Mouse (Mus musculus) monocyte, adult 5-6 weeks (primary cell): ENCODE measurements around the gene Dmkn. TPM values are rescaled to one million over a fixed set of nuclear protein-coding genes. Genes with fewer than 3 reads are reported as not detected.
"Not testable (repeated sequence)": the region's sequence is repeated elsewhere in the genome, so short reads cannot be mapped to it uniquely, and the experiment has no call there.

Experiments used
- ATAC-seq: fragments of 153-309, 156-312 bp; replicated peaks from 2 replicates; pipeline ENCODE4 v1.8.0; 2017; ENCODE audit warnings: mild to moderate bottlenecking; ENCODE audit not compliant: low TSS enrichment, insufficient number of reproducible peaks, severe bottlenecking, poor library complexity, low FRiP score
- total RNA-seq: library from RNA; stranded (forward); fragments of 200-1000, 200-491, 200-594 nt; gene quantifications from 3 replicates; pipeline ENCODE4 v1.2.3, GENCODE M21; 2017

Dmkn gene
- total RNA-seq, 1 experiment from 2014 or later, result not detected

- no peak for ATAC-seq
These were observed 40.6 kb downstream of the Dmkn start for GRCm38 (mm10) chr7:30804026-30804715.

GRCm38 (mm10) chr7:30805924-30806323, 42.4 kb downstream of the Dmkn start:
- ATAC-seq, result peak; percentile 83

GRCm38 (mm10) chr7:30810319-30810718, 46.8 kb downstream of the Dmkn start:
- no peak for ATAC-seq

GRCm38 (mm10) chr7:30811757-30812290, 48.3 kb downstream of the Dmkn start:
- ATAC-seq, result peak; percentile 40

- ATAC-seq, result peak; percentile 45
These were observed 48.8 kb downstream of the Dmkn start for GRCm38 (mm10) chr7:30812291-30812807.

- no peak for ATAC-seq
These were observed 56.6 kb downstream of the Dmkn start for GRCm38 (mm10) chr7:30820131-30820530.

GRCm38 (mm10) chr7:30820854-30821445, 57.4 kb downstream of the Dmkn start:
- no peak for ATAC-seq

- ATAC-seq, result no peak
These were observed 58.0 kb downstream of the Dmkn start for GRCm38 (mm10) chr7:30821532-30821931.

GRCm38 (mm10) chr7:30823675-30824074, 60.1 kb downstream of the Dmkn start, which contains the start of gene Ffar2:
Gene Ffar2 (minus strand): TSS chr7:30823775.
- no peak for ATAC-seq

GRCm38 (mm10) chr7:30824306-30824705, 60.8 kb downstream of the Dmkn start:
- no peak for ATAC-seq

- no peak for ATAC-seq
These were observed 63.1 kb downstream of the Dmkn start for GRCm38 (mm10) chr7:30826660-30827059.

GRCm38 (mm10) chr7:30828871-30829270, 65.3 kb downstream of the Dmkn start:
- not testable (repeated sequence) for ATAC-seq

- no peak for ATAC-seq
These were observed 65.9 kb downstream of the Dmkn start for GRCm38 (mm10) chr7:30829428-30829827.

Other genes with a start within 250 kb of the Dmkn start
- 0.97 to 1.5 TPM in 2 of 3 replicates, not detected in the other for gene Arhgap33, start 228.7 kb upstream of the Dmkn start, total RNA-seq
- gene Hspb6, start 211.6 kb upstream of the Dmkn start, total RNA-seq, result 0.19 to 2.7 TPM (median 1.5 TPM) in 3 replicates
- 1.7 to 4.3 TPM (median 3.3 TPM) in 3 replicates for gene Proser3, start 211.5 kb upstream of the Dmkn start, total RNA-seq
- gene Lin37, start 203.9 kb upstream of the Dmkn start, total RNA-seq, result 8.1 to 26.1 TPM (median 10.0 TPM) in 3 replicates
- 66.7 to 101 TPM (median 99.2 TPM) in 3 replicates for gene U2af1l4, start 200.5 kb upstream of the Dmkn start, total RNA-seq
- 3.5 to 14.5 TPM (median 11.1 TPM) in 3 replicates for gene Gm49396, start 200.4 kb upstream of the Dmkn start, total RNA-seq
- gene Psenen, start 200.1 kb upstream of the Dmkn start, total RNA-seq, result 76.7 to 145 TPM (median 135 TPM) in 3 replicates
- gene Igflr1, start 198.3 kb upstream of the Dmkn start, total RNA-seq, result 0.43 TPM in 1 of 3 replicates, not detected in the others
- gene Kmt2b, start 175.0 kb upstream of the Dmkn start, total RNA-seq, result 15.4 to 44.0 TPM (median 23.8 TPM) in 3 replicates
- 8.4 to 30.5 TPM (median 20.6 TPM) in 3 replicates for gene Zbtb32, start 164.8 kb upstream of the Dmkn start, total RNA-seq
- gene Upk1a, start 150.9 kb upstream of the Dmkn start, total RNA-seq, result 1.1 TPM in 1 of 3 replicates, not detected in the others
- gene Cox6b1, start 137.6 kb upstream of the Dmkn start, total RNA-seq, result 424 to 540 TPM (median 506 TPM) in 3 replicates
- gene Etv2, start 127.9 kb upstream of the Dmkn start, total RNA-seq, result not detected in 3 replicates
- gene Rbm42, start 113.4 kb upstream of the Dmkn start, total RNA-seq, result 63.9 to 74.7 TPM (median 64.6 TPM) in 3 replicates
- 5.6 to 20.3 TPM (median 11.0 TPM) in 3 replicates for gene Haus5, start 98.8 kb upstream of the Dmkn start, total RNA-seq
- not detected in 3 replicates for gene Pmis2, start 92.2 kb upstream of the Dmkn start, total RNA-seq
- gene 2200002J24Rik, start 64.8 kb upstream of the Dmkn start, total RNA-seq, result not detected in 3 replicates
- gene Atp4a, start 51.5 kb upstream of the Dmkn start, total RNA-seq, result 0.75 TPM in 1 of 3 replicates, not detected in the others
- gene Tmem147, start 34.2 kb upstream of the Dmkn start, total RNA-seq, result 14.0 to 17.1 TPM (median 17.0 TPM) in 3 replicates
- gene Gapdhs, start 20.1 kb upstream of the Dmkn start, total RNA-seq, result 0.85 to 1.9 TPM in 2 of 3 replicates, not detected in the other
- gene Sbsn, start 12.3 kb upstream of the Dmkn start, total RNA-seq, result 2.3 TPM in 1 of 3 replicates, not detected in the others
- not detected in 3 replicates for gene Krtdap, start 24.1 kb downstream of the Dmkn start, total RNA-seq
- gene Ffar2, start 60.0 kb downstream of the Dmkn start, total RNA-seq, result 0.19 to 3.1 TPM (median 1.2 TPM) in 3 replicates
- not detected in 3 replicates for gene Ffar3, start 92.4 kb downstream of the Dmkn start, total RNA-seq
- 0.10 to 1.5 TPM (median 0.32 TPM) in 3 replicates for gene Ffar1, start 97.8 kb downstream of the Dmkn start, total RNA-seq
- gene Cd22, start 116.6 kb downstream of the Dmkn start, total RNA-seq, result 45.5 to 101 TPM (median 62.1 TPM) in 3 replicates
- 2.5 to 6.9 TPM (median 3.5 TPM) in 3 replicates for gene Mag, start 151.1 kb downstream of the Dmkn start, total RNA-seq
- not detected in 3 replicates for gene Hamp2, start 160.9 kb downstream of the Dmkn start, total RNA-seq
- gene Hamp, start 180.3 kb downstream of the Dmkn start, total RNA-seq, result not detected in 3 replicates
- gene Usf2, start 193.0 kb downstream of the Dmkn start, total RNA-seq, result 126 to 170 TPM (median 139 TPM) in 3 replicates
- 2.2 to 5.1 TPM (median 2.9 TPM) in 3 replicates for gene Lsr, start 209.7 kb downstream of the Dmkn start, total RNA-seq
- 1.3 TPM in 1 of 3 replicates, not detected in the others for gene Fam187b, start 210.0 kb downstream of the Dmkn start, total RNA-seq